Mouse (Mus musculus): ENCODE data around the gene Afg1l.

DNA sequence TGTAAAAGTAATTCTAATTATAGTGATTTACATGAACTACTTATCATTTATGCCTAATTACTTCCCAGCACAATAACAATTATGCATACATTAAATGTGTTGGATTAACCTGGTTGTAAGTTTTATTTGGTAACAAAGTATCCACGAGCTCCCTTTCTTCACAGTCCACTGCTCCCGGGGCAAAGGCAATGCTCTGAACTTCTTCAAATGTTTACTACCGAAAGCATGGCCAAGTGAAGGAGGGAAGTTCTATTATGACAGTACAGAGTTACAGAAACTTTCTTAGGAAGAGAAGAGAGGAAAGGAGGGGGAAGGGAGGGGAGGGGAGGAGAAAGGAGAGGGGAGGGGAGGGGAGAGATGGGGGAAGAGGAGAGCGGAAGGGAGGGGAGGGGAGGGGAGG, 28.7 kb downstream of the Afg1l start:
- TF ChIP-seq CTCF (conservative IDR thresholded peaks at IDR 0.05; ENCODE audit: insufficient read depth, insufficient read length, low read depth, low read length) (no peak), POLR2A (IDR thresholded peaks at IDR 0.05; ENCODE audit: low read depth, low read length) (no peak)

Data from kidney, adult 2 months (tissue).